Mouse (Mus musculus): ENCODE data around the gene Atg13.
A peak's percentile ranks its signal among the peaks of the same experiment; 100 is the strongest.

The Atg13 gene

GRCm38 (mm10) chr2:91649152-91649551 is 61.2 kb downstream of the Atg13 start:
- DNase-seq (ENCODE audit: low read depth), result no peak

- DNase-seq (ENCODE audit: low read depth), result peak; percentile 85
These were observed 63.6 kb downstream of the Atg13 start for GRCm38 (mm10) chr2:91646733-91647132.

- peak; percentile 75 for DNase-seq (ENCODE audit: low read depth)
These were observed 64.6 kb downstream of the Atg13 start for GRCm38 (mm10) chr2:91645811-91646210.

- no peak for DNase-seq (ENCODE audit: low read depth)
These were observed 65.0 kb downstream of the Atg13 start for GRCm38 (mm10) chr2:91645354-91645753.

GRCm38 (mm10) chr2:91644021-91644420 is 66.4 kb downstream of the Atg13 start:
- DNase-seq (ENCODE audit: low read depth), result peak; percentile 77

GRCm38 (mm10) chr2:91642825-91643415 is 67.5 kb downstream of the Atg13 start:
- no peak for DNase-seq (ENCODE audit: low read depth)

- peak; percentile 62 for DNase-seq (ENCODE audit: low read depth)
These were observed 71.4 kb downstream of the Atg13 start for GRCm38 (mm10) chr2:91638931-91639330.

GRCm38 (mm10) chr2:91636727-91637338 is 73.5 kb downstream of the Atg13 start:
- no peak for DNase-seq (ENCODE audit: low read depth)

GRCm38 (mm10) chr2:91636229-91636628 is 74.1 kb downstream of the Atg13 start, which contains the start of gene F2:
TSS of gene F2 (minus strand) at chr2:91636414.
- no peak for DNase-seq (ENCODE audit: low read depth)

- no peak for DNase-seq (ENCODE audit: low read depth)
These were observed 74.9 kb downstream of the Atg13 start for GRCm38 (mm10) chr2:91635486-91635885.

GRCm38 (mm10) chr2:91634841-91635240 is 75.5 kb downstream of the Atg13 start:
- DNase-seq (ENCODE audit: low read depth), result no peak

GRCm38 (mm10) chr2:91633334-91633977 is 76.9 kb downstream of the Atg13 start:
- DNase-seq (ENCODE audit: low read depth), result no peak

- DNase-seq (ENCODE audit: low read depth), result no peak
These were observed 78.1 kb downstream of the Atg13 start for GRCm38 (mm10) chr2:91632316-91632715.

- no peak for DNase-seq (ENCODE audit: low read depth)
These were observed 78.5 kb downstream of the Atg13 start for GRCm38 (mm10) chr2:91631826-91632225.

GRCm38 (mm10) chr2:91630384-91630783 is 80.0 kb downstream of the Atg13 start:
- no peak for DNase-seq (ENCODE audit: low read depth)

GRCm38 (mm10) chr2:91629682-91630081 is 80.7 kb downstream of the Atg13 start:
- no peak for DNase-seq (ENCODE audit: low read depth)

- no peak for DNase-seq (ENCODE audit: low read depth)
These were observed 82.2 kb downstream of the Atg13 start for GRCm38 (mm10) chr2:91628171-91628570.

- no peak for DNase-seq (ENCODE audit: low read depth)
These were observed 82.9 kb downstream of the Atg13 start for GRCm38 (mm10) chr2:91627486-91627885.

Measured in naive thymus-derived CD4-positive, alpha-beta T cell, adult 2 months (primary cell).